Mouse (Mus musculus) Patski (cell line): ENCODE measurements around the gene Galnt18. TPM values are rescaled to one million over a fixed set of nuclear protein-coding genes. Genes with fewer than 3 reads are reported as not detected.

Experiments
- ATAC-seq: fragments of 100-300 bp; one replicate; pipeline ENCODE4 v1.8.0; 2021
- CTCF ChIA-PET: fragments of 350-600 bp; sonication (Branson Sonifier 250); formaldehyde crosslinking; loops from one replicate; lab custom pipeline; 2022; ENCODE audit warnings: inconsistent platforms; lab: Charles Lee
- POLR2A ChIA-PET: fragments of 350-600 bp; sonication (Branson Sonifier 250); formaldehyde crosslinking; loops from one replicate; lab custom pipeline; 2022; ENCODE audit warnings: antibody characterized with exemption, inconsistent platforms; lab: Charles Lee
- DNase-seq: peaks from one replicate; pipeline ENCODE4 v3.0.0-alpha.2; 2011; ENCODE audit warnings: low read depth, low spot score
- H3K27me3 ChIP-seq: fragments of 371-371 bp; one replicate; pipeline ENCODE4 v1.5.1; 2021
- CTCF ChIP-seq: fragments of 100-300 bp; IDR thresholded peaks from one replicate; pipeline ENCODE4 v1.5.1; 2021
- in situ Hi-C: fragments of 300-500 bp; cut with MboI; formaldehyde crosslinking; loops from 3 replicates; pipeline ENCODE4 v1.11.1; 2018; ENCODE audit warnings: low pct_unique_long_range_greater_than_20kb, mixed read lengths
- polyA plus RNA-seq: library from polyadenylated mRNA; unstranded; gene quantifications from one replicate; pipeline ENCODE4 v1.2.3, GENCODE M21; 2021

The Galnt18 gene
- polyA plus RNA-seq, 1 experiment from 2014 or later, result 6.1 TPM

GRCm38 (mm10) chr7:111797337-111798010 lies 17.7 kb upstream of the Galnt18 start:
- ATAC-seq (no peak), DNase-seq (no peak)
- CTCF ChIA-PET, result no interaction called here
- in situ Hi-C loops, result loop anchor here (25.0 kb wide), 1 partner anchor 565 kb away; no protein-coding TSS in a partner anchor
- no peak for TF ChIP-seq CTCF
- POLR2A ChIA-PET, result no interaction called here
- H3K27me3 ChIP-seq, result no peaks in the 10 kb centered on the region

GRCm38 (mm10) chr7:111795059-111795458 lies 15.3 kb upstream of the Galnt18 start:
- DNase-seq (no peak), ATAC-seq (no peak)
- no peaks in the 10 kb centered on the region for H3K27me3 ChIP-seq
- in situ Hi-C loops, result loop anchor here (25.0 kb wide), 1 partner anchor 567 kb away; no protein-coding TSS in a partner anchor
- ChIA-PET CTCF (no interaction called here), POLR2A (no interaction called here)
- TF ChIP-seq CTCF, result no peak

GRCm38 (mm10) chr7:111792154-111792553 lies 12.4 kb upstream of the Galnt18 start:
- TF ChIP-seq CTCF, result no peak
- ATAC-seq (no peak), DNase-seq (no peak)
- no peaks in the 10 kb centered on the region for H3K27me3 ChIP-seq
- in situ Hi-C loops, result loop anchor here (25.0 kb wide), 1 partner anchor 570 kb away; no protein-coding TSS in a partner anchor
- ChIA-PET POLR2A (no interaction called here), CTCF (no interaction called here)

GRCm38 (mm10) chr7:111791347-111791746 lies 11.6 kb upstream of the Galnt18 start:
- ChIA-PET POLR2A (no interaction called here), CTCF (no interaction called here)
- DNase-seq, result no peak
- TF ChIP-seq CTCF, result no peak
- no peaks in the 10 kb centered on the region for H3K27me3 ChIP-seq
- ATAC-seq, result no peak
- in situ Hi-C loops, result loop anchor here (25.0 kb wide), 1 partner anchor 571 kb away; no protein-coding TSS in a partner anchor

GRCm38 (mm10) chr7:111787921-111788320 lies 8.1 kb upstream of the Galnt18 start:
- DNase-seq (no peak), ATAC-seq (no peak)
- H3K27me3 ChIP-seq, result no peaks in the 10 kb centered on the region
- TF ChIP-seq CTCF, result no peak
- in situ Hi-C loops, result loop anchor here (25.0 kb wide), 1 partner anchor 574 kb away; no protein-coding TSS in a partner anchor
- ChIA-PET POLR2A (interaction anchor here (0.8 kb wide), 1 partner anchor 9 kb away, joined by 5 read pairs; no protein-coding TSS in a partner anchor), CTCF (no interaction called here)

GRCm38 (mm10) chr7:111785478-111785877 lies 5.7 kb upstream of the Galnt18 start:
- ATAC-seq, result no peak

GRCm38 (mm10) chr7:111782126-111782525 lies 2.3 kb upstream of the Galnt18 start:
- in situ Hi-C loops, result loop anchor here (5.0 to 25.0 kb wide), 2 partner anchors 180 to 580 kb away; no protein-coding TSS in a partner anchor
- no peak for DNase-seq
- CTCF ChIA-PET, result interaction anchor here (0.8 to 2.3 kb wide), 4 partner anchors 22 to 219 kb away, joined by 3 to 4 read pairs (median 3); no protein-coding TSS in a partner anchor
- H3K27me3 ChIP-seq, result no peaks in the 10 kb centered on the region
- POLR2A ChIA-PET, result no interaction called here
- ATAC-seq, result no peak
- TF ChIP-seq CTCF, result peak; percentile 89

More at GRCm38 (mm10) chr7:111785478-111785877, 5.7 kb upstream of the Galnt18 start:
- in situ Hi-C loops, result loop anchor here (25.0 kb wide), 1 partner anchor 577 kb away; no protein-coding TSS in a partner anchor
- no peaks in the 10 kb centered on the region for H3K27me3 ChIP-seq
- no peak for TF ChIP-seq CTCF
- ChIA-PET POLR2A (no interaction called here), CTCF (no interaction called here)
- DNase-seq, result no peak

GRCm38 (mm10) chr7:111781316-111781715 lies 1.5 kb upstream of the Galnt18 start:
- DNase-seq (no peak), ATAC-seq (no peak)
- no peak for TF ChIP-seq CTCF
- ChIA-PET CTCF (interaction anchor here (0.8 to 2.3 kb wide), 4 partner anchors 27 to 218 kb away, joined by 3 to 4 read pairs (median 3); no protein-coding TSS in a partner anchor), POLR2A (no interaction called here)
- in situ Hi-C loops, result loop anchor here (5.0 to 25.0 kb wide), 2 partner anchors 181 to 581 kb away; no protein-coding TSS in a partner anchor
- H3K27me3 ChIP-seq, result no peaks in the 10 kb centered on the region

GRCm38 (mm10) chr7:111778789-111779503 lies 831 bp downstream of the Galnt18 start:
- ATAC-seq (no peak), DNase-seq (no peak)
- CTCF ChIA-PET, result interaction anchor here (1.4 kb wide), 1 partner anchor 49 kb away, joined by 3 read pairs; no protein-coding TSS in a partner anchor
- H3K27me3 ChIP-seq, result no peaks in the 10 kb centered on the region
- in situ Hi-C loops, result loop anchor here (25.0 kb wide), 1 partner anchor 583 kb away; no protein-coding TSS in a partner anchor
- POLR2A ChIA-PET, result interaction anchor here (0.9 to 1.7 kb wide), 3 partner anchors 9 to 59 kb away, joined by 3 to 5 read pairs (median 4); no protein-coding TSS in a partner anchor
- TF ChIP-seq CTCF, result no peak

GRCm38 (mm10) chr7:111778212-111778611 lies 1.6 kb downstream of the Galnt18 start:
- ATAC-seq, result no peak
- DNase-seq, result no peak
- ChIA-PET POLR2A (interaction anchor here (0.9 to 1.7 kb wide), 3 partner anchors 10 to 60 kb away, joined by 3 to 5 read pairs (median 4); no protein-coding TSS in a partner anchor), CTCF (no interaction called here)
- TF ChIP-seq CTCF, result no peak
- H3K27me3 ChIP-seq, result no peaks in the 10 kb centered on the region
- in situ Hi-C loops, result loop anchor here (25.0 kb wide), 1 partner anchor 584 kb away; no protein-coding TSS in a partner anchor
